Mouse (Mus musculus) gonadal fat pad, adult 2 months (tissue): ENCODE measurements around the gene Pex19. TPM values are rescaled to one million over a fixed set of nuclear protein-coding genes. Genes with fewer than 3 reads are reported as not detected.

Experiments used
- DNase-seq: peaks from one replicate; pipeline ENCODE4 v3.0.0-alpha.2; 2012; ENCODE audit warnings: low read depth
- polyA plus RNA-seq: library from polyadenylated mRNA; depleted of rRNA; stranded (reverse); fragments of >200 nt; gene quantifications from 2 replicates; pipeline ENCODE4 v1.2.3, GENCODE M21; 2012; rRNA removed

Pex19 gene
- polyA plus RNA-seq, 1 experiment: 201 TPM

- no peak for DNase-seq
Observed at GRCm38 (mm10) chr1:172183056-172183455, 56.5 kb downstream of the Pex19 start.

- DNase-seq: no peak
Observed at GRCm38 (mm10) chr1:172183915-172184314, 57.4 kb downstream of the Pex19 start.

Other genes with a start within 250 kb of the Pex19 start
- gene Gm10521, start 231.1 kb upstream of the Pex19 start, polyA plus RNA-seq: 0.26 and 0.33 TPM in 2 replicates
- gene Slamf6, start 209.2 kb upstream of the Pex19 start, polyA plus RNA-seq: 0.38 and 0.56 TPM in 2 replicates
- 2.6 and 4.4 TPM in 2 replicates for gene Vangl2, start 98.3 kb upstream of the Pex19 start, polyA plus RNA-seq
- gene Nhlh1, start 69.2 kb upstream of the Pex19 start, polyA plus RNA-seq: 0.06 TPM in 1 of 2 replicates, not detected in the other
- gene Copa, start 44.2 kb upstream of the Pex19 start, polyA plus RNA-seq: 50.5 and 112 TPM in 2 replicates
- 143 and 195 TPM in 2 replicates for gene Ncstn, start 44.0 kb upstream of the Pex19 start, polyA plus RNA-seq
- gene Dcaf8, start 21.3 kb downstream of the Pex19 start, polyA plus RNA-seq: 77.2 and 89.5 TPM in 2 replicates
- gene Pea15a, start 80.0 kb downstream of the Pex19 start, polyA plus RNA-seq: 148 and 165 TPM in 2 replicates
- gene Casq1, start 93.1 kb downstream of the Pex19 start, polyA plus RNA-seq: 8.5 and 14.4 TPM in 2 replicates
- 2.7 and 4.3 TPM in 2 replicates for gene Atp1a4, start 131.7 kb downstream of the Pex19 start, polyA plus RNA-seq
- gene Igsf8, start 134.9 kb downstream of the Pex19 start, polyA plus RNA-seq: 88.9 and 98.2 TPM in 2 replicates
- gene Atp1a2, start 171.3 kb downstream of the Pex19 start, polyA plus RNA-seq: 167 and 195 TPM in 2 replicates
- 0.24 and 0.42 TPM in 2 replicates for gene Kcnj9, start 202.6 kb downstream of the Pex19 start, polyA plus RNA-seq
- gene Kcnj10, start 214.5 kb downstream of the Pex19 start, polyA plus RNA-seq: 0.18 and 0.19 TPM in 2 replicates
- gene Pigm, start 249.8 kb downstream of the Pex19 start, polyA plus RNA-seq: 6.6 and 8.0 TPM in 2 replicates